Mouse (Mus musculus) G1E (cell line): ENCODE data around the gene Slamf6.

Experiments
- CTCF ChIP-seq: IDR thresholded peaks from 2 replicates; pipeline ENCODE4 v1.5.1; 2012; ENCODE audit warnings: low read depth, low read length, inconsistent platforms, mixed read lengths
- GATA1 ChIP-seq: IDR thresholded peaks from 2 replicates; pipeline ENCODE4 v1.6.1; 2012; ENCODE audit warnings: borderline replicate concordance, low read length, inconsistent platforms, mixed read lengths
- TAL1 ChIP-seq: conservative IDR thresholded peaks from 2 replicates; pipeline ENCODE4 v1.6.1; 2012; ENCODE audit warnings: low read depth, low read length, inconsistent platforms, mixed read lengths

- TF ChIP-seq CTCF = no peak
- no peak for TF ChIP-seq GATA1
- TF ChIP-seq TAL1 = no peak
Observed at GRCm38 (mm10) chr1:171992901-171993530, 75.7 kb downstream of the Slamf6 start.
